Mouse (Mus musculus) testis, postnatal 14 days (tissue): ENCODE measurements around the gene Mup11.
"Not testable (repeated sequence)": the region's sequence is repeated elsewhere in the genome, so short reads cannot be mapped to it uniquely, and the experiment has no call there.

Experiments used
- DNase-seq: peaks from one replicate; pipeline ENCODE4 v3.0.0; 2021; ENCODE audit warnings: low spot score

Gene Mup11

GRCm38 (mm10) chr4:60662311-60662710, at the start of gene Mup11:
Gene Mup11, minus strand, starts transcription at chr4:60662411.
- DNase-seq = not testable (repeated sequence)
